Mouse (Mus musculus) heart, postnatal 0 days (tissue): ENCODE results near the gene Sapcd1.
A peak's percentile ranks its signal among the peaks of the same experiment; 100 is the strongest.

Experiments
- CTCF ChIP-seq: IDR thresholded peaks from 2 replicates; pipeline ENCODE4 v1.5.1; 2016; ENCODE audit warnings: antibody characterized with exemption, control low read depth, low read depth
- EP300 ChIP-seq: IDR thresholded peaks from 2 replicates; pipeline ENCODE4 v1.6.1; 2016; ENCODE audit warnings: antibody characterized with exemption, low read depth

GRCm38 (mm10) chr17:35058911-35059892 is 31.4 kb upstream of the Sapcd1 start, which contains the start of gene Ddah2:
- peak; percentile 59 for TF ChIP-seq CTCF
- peak; percentile 23; the same call in 1 of the 2 replicates for TF ChIP-seq EP300
